Mouse (Mus musculus): ENCODE data around the gene Arhgap24. TPM values are rescaled to one million over a fixed set of nuclear protein-coding genes. Genes with fewer than 3 reads are reported as not detected.

Gene Arhgap24
- total RNA-seq, 1 experiment from 2014 or later = 0.50 TPM

DNA sequence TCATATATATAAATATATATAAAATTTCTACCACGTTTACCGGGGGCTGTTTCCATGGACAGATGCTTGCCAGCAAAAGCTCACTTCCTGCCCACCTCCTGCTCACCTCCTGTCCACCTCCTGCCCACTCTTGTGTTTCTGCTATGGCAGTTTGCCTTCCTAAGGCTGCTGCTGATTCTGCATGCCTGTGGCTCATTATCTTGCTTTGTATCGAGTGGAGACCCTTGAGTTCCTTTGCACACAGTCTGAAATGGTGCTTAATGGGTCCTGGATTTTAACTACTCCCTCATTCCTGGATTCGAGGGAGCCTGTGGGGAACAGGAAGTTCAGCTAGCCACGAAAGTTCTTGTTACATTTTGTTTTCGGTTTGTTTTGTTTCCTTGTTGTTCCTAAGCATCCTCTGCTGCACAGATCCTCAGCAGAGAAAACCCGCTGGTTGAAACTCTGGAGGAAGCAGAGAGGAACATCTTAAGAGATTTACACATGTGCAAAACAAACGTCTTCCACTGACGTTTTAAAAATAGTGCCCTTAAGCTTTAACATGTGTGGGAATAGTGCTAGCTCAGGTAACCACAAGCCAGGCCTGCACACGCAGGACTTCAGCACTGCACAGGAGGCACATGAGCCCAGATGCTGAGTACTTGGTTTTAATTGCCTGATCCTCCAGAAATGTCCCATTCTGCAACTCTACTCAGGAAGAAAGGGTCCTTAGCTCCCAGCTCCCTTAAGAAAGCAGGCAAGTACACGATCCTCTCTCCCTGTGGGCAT is 69.9 kb downstream of the Arhgap24 start:
- peak; percentile 42 to 53; a peak in 2 of 4 replicates for ATAC-seq (replicated peaks in 1 of 2; ENCODE audit: insufficient read depth in 1 of 2, low FRiP score in 2 of 2, low TSS enrichment in 1 of 2, low read depth in 1 of 2, poor library complexity in 2 of 2, severe bottlenecking in 2 of 2)

DNA sequence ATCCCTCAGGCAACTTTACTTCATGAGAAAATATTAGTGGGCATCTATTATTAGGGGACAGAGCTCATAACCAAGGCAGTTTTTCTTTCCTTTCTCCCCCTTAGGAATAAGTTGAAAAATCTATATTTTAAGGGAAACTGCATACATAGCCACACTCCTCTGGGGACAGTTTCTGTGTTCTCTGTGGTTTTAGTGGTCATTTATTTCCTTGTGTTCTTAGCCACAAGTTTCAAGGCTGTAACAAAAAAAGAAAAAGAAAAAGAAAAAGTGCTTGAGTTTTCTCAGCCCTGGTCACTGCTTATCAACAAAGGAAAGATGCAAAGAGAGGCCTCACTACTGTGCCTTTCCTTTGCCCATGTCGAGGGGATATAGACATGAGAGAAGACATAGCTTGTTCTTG is 71.3 kb downstream of the Arhgap24 start:
- no peak for ATAC-seq (replicated peaks in 1 of 2; ENCODE audit: insufficient read depth in 1 of 2, low FRiP score in 2 of 2, low TSS enrichment in 1 of 2, low read depth in 1 of 2, poor library complexity in 2 of 2, severe bottlenecking in 2 of 2)

GRCm38 (mm10) chr5:102555958-102556357 is 74.8 kb downstream of the Arhgap24 start:
- ATAC-seq (replicated peaks in 1 of 2; ENCODE audit: insufficient read depth in 1 of 2, low FRiP score in 2 of 2, low TSS enrichment in 1 of 2, low read depth in 1 of 2, poor library complexity in 2 of 2, severe bottlenecking in 2 of 2) = no peak

DNA sequence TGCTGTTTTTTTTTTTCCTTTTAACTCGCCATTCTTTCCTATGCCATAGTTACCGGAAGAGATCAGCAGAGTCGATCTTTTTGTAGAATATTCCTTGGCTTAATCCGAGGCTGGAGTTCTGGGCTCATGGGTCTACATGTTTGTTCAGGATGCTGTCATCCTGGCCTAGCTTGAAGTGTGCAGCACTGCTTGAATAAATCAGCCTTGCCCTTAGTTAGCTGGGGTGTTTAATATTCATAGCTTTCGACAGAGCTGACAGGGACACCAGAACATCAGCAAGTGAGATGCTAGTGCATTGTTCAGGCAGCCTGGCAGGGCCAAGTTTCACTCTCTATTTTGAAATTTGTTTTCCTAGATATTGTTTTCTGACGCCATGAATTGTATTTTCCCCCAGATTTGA is 79.1 kb downstream of the Arhgap24 start:
- no peak for ATAC-seq (replicated peaks in 1 of 2; ENCODE audit: insufficient read depth in 1 of 2, low FRiP score in 2 of 2, low TSS enrichment in 1 of 2, low read depth in 1 of 2, poor library complexity in 2 of 2, severe bottlenecking in 2 of 2)

- ATAC-seq (replicated peaks in 1 of 2; ENCODE audit: insufficient read depth in 1 of 2, low FRiP score in 2 of 2, low TSS enrichment in 1 of 2, low read depth in 1 of 2, poor library complexity in 2 of 2, severe bottlenecking in 2 of 2) = no peak
Observed at GRCm38 (mm10) chr5:102563971-102564370, 82.8 kb downstream of the Arhgap24 start.

DNA sequence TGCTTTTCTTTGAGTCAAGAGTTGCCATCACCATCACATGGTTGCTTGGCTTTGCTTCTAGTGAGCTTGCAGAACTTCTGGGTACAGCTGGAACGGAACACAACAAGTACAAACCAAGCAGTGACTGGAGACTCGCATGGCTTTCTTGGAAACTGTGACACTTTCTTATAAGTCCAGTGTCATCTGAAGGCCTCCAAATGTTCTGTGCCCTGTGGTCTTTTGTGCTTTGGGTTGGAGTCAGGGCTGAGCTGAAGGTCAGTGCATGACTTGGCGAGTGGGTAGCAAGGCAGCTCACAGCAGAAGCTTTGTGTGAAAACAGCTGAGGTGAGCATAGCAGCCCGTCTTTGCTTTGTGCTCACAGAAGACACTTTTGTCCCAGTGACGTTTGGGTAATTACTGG is 87.6 kb downstream of the Arhgap24 start:
- no peak for ATAC-seq (replicated peaks in 1 of 2; ENCODE audit: insufficient read depth in 1 of 2, low FRiP score in 2 of 2, low TSS enrichment in 1 of 2, low read depth in 1 of 2, poor library complexity in 2 of 2, severe bottlenecking in 2 of 2)

DNA sequence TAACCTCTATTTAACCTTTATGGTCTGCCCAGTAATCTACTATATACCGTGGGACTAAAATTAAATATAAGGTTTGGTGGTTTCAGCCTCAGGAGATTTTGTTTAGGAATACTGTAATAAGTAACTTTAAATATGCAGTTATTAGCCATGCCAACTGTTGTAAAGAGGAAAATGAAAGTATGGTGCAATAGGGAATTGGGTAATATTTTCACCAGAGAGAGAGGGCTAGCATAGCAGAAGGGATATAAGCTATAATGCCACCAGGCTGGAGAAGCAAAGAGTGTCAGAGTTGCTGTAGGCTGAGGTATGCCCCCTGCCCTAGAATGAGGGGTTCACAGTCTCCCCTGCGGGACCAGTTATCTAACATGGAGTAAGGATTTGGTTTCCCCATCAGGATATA is 90.3 kb downstream of the Arhgap24 start:
- no peak for ATAC-seq (replicated peaks in 1 of 2; ENCODE audit: insufficient read depth in 1 of 2, low FRiP score in 2 of 2, low TSS enrichment in 1 of 2, low read depth in 1 of 2, poor library complexity in 2 of 2, severe bottlenecking in 2 of 2)

DNA sequence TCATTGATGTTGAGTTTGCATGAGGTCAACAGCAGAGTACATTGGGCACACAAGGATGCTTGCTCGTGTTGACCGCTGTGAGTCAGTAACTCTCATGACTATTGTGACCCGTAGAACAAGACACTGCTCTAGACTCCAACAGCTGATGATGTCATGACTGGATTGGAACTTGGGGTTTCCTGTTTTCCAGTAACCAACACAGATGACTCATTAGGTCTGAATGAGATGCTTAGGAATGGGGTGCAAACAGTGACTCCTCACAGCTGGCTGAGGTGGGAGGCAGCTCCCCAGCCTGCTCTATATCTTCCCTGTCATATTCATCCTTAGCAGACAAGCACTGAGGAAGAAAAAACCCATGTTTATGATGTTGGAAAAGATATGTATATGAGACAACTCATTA is 95.6 kb downstream of the Arhgap24 start:
- no peak for ATAC-seq (replicated peaks in 1 of 2; ENCODE audit: insufficient read depth in 1 of 2, low FRiP score in 2 of 2, low TSS enrichment in 1 of 2, low read depth in 1 of 2, poor library complexity in 2 of 2, severe bottlenecking in 2 of 2)

GRCm38 (mm10) chr5:102577729-102578128 is 96.5 kb downstream of the Arhgap24 start:
- ATAC-seq (replicated peaks in 1 of 2; ENCODE audit: insufficient read depth in 1 of 2, low FRiP score in 2 of 2, low TSS enrichment in 1 of 2, low read depth in 1 of 2, poor library complexity in 2 of 2, severe bottlenecking in 2 of 2) = no peak

- ATAC-seq (replicated peaks in 1 of 2; ENCODE audit: insufficient read depth in 1 of 2, low FRiP score in 2 of 2, low TSS enrichment in 1 of 2, low read depth in 1 of 2, poor library complexity in 2 of 2, severe bottlenecking in 2 of 2) = no peak
Observed at GRCm38 (mm10) chr5:102578431-102578830, 97.2 kb downstream of the Arhgap24 start.

DNA sequence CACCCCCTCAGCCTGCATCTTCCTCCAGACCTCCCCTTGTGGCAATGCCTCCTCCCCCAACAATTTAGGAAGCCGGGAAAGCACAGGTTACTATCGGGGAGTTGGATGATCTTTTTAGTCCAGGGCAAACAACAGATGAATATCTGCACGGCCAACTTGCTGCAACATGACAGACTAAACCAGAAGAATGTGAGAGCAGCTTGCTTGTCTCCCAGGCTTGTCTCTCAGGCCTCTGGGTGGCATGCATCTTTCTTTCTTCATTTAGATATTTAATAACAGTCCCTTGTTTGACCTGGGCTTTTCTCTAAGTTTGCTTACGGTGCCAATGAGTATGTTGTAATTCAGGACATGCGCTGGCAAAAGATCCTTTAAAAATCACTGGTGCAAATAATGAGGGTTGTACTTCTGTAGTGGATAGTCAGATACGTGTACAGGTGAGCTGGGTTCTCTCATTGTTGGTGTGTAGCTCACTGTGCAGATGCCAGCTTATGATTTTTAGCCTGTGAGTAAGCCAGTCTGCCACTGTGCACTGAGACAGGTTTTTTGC is 101.7 kb downstream of the Arhgap24 start:
- ATAC-seq (replicated peaks in 1 of 2; ENCODE audit: insufficient read depth in 1 of 2, low FRiP score in 2 of 2, low TSS enrichment in 1 of 2, low read depth in 1 of 2, poor library complexity in 2 of 2, severe bottlenecking in 2 of 2) = no peak

GRCm38 (mm10) chr5:102591422-102591821 is 110.2 kb downstream of the Arhgap24 start:
- ATAC-seq (replicated peaks in 1 of 2; ENCODE audit: insufficient read depth in 1 of 2, low FRiP score in 2 of 2, low TSS enrichment in 1 of 2, low read depth in 1 of 2, poor library complexity in 2 of 2, severe bottlenecking in 2 of 2) = no peak

DNA sequence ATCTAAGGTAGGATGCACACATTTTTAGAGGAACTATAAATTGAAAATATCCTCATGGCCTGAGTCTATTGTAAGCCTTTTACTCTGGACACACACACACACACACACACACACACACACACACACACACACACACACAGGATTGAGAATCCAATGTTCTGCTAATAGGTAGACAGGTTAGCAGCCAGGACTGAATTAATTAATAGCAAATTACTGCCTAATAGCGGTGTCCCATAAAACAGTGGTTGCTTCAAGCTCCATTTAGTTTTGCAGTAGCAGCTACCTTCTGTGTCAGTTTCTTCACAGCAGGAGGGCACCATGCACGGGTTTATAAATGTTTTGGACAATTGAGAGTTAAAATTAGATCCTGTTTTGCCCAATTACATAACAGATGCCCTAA is 111.9 kb downstream of the Arhgap24 start:
- no peak for ATAC-seq (replicated peaks in 1 of 2; ENCODE audit: insufficient read depth in 1 of 2, low FRiP score in 2 of 2, low TSS enrichment in 1 of 2, low read depth in 1 of 2, poor library complexity in 2 of 2, severe bottlenecking in 2 of 2)

DNA sequence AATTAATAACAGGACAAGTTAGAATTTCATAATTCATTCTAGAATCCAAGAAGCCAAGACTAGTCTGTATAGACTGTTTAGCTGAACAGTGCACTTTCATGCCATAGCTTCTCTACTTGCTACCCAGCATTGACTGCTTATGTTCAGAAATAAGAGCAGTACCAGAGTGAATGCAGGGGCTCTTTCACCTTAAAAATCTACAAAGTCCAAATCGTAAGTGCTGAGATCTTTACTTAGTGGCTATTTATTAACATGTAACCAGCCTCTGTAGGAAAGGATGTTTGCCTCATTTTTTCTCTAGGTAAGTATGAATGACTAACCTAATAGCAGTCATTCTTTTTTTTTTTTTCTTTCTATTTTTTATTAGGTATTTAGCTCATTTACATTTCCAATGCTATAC is 117.9 kb downstream of the Arhgap24 start:
- ATAC-seq (replicated peaks in 1 of 2; ENCODE audit: insufficient read depth in 1 of 2, low FRiP score in 2 of 2, low TSS enrichment in 1 of 2, low read depth in 1 of 2, poor library complexity in 2 of 2, severe bottlenecking in 2 of 2) = no peak

GRCm38 (mm10) chr5:102613571-102613970 is 132.4 kb downstream of the Arhgap24 start:
- no peak for ATAC-seq (replicated peaks in 1 of 2; ENCODE audit: insufficient read depth in 1 of 2, low FRiP score in 2 of 2, low TSS enrichment in 1 of 2, low read depth in 1 of 2, poor library complexity in 2 of 2, severe bottlenecking in 2 of 2)

DNA sequence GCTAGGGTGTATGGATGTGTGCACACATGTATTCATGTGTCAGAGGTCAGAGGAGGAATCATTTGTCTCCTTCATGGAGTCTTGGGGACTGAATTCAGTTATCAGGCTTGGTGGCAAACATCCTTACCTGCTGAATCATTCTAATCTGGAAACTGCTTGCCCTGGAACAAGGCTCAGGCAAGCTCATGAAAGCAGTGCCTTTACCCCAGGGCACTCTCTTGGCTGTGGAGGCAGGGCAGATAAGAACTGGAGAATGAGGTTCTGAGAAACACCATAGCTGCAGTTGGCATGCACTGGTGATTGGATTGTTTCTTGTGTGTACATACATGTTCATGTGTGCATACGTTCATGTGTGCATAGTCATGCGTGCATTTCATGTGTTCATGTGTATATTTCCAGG is 132.9 kb downstream of the Arhgap24 start:
- ATAC-seq (replicated peaks in 1 of 2; ENCODE audit: insufficient read depth in 1 of 2, low FRiP score in 2 of 2, low TSS enrichment in 1 of 2, low read depth in 1 of 2, poor library complexity in 2 of 2, severe bottlenecking in 2 of 2) = no peak

DNA sequence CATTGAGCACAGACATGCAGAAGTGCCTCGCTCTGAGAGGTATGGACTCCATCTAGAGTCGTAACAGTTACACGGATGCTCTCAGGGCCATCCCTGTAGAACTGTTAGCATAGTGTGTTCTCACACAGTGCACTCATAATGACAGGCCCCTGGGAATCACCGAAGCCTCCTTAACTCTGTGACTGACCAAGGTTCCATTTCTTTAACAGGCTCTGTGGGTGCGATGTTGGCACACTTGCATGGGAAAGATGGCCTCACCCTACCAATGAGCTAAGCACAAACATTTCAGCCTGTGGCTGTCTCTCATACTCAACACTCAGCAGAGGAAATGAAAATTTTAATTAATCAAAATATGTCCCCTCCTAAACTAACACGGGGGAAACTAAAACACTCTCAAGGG is 134.1 kb downstream of the Arhgap24 start:
- ATAC-seq (replicated peaks in 1 of 2; ENCODE audit: insufficient read depth in 1 of 2, low FRiP score in 2 of 2, low TSS enrichment in 1 of 2, low read depth in 1 of 2, poor library complexity in 2 of 2, severe bottlenecking in 2 of 2) = no peak

- ATAC-seq (replicated peaks in 1 of 2; ENCODE audit: insufficient read depth in 1 of 2, low FRiP score in 2 of 2, low TSS enrichment in 1 of 2, low read depth in 1 of 2, poor library complexity in 2 of 2, severe bottlenecking in 2 of 2) = no peak
Observed at GRCm38 (mm10) chr5:102621036-102621435, 139.8 kb downstream of the Arhgap24 start.

DNA sequence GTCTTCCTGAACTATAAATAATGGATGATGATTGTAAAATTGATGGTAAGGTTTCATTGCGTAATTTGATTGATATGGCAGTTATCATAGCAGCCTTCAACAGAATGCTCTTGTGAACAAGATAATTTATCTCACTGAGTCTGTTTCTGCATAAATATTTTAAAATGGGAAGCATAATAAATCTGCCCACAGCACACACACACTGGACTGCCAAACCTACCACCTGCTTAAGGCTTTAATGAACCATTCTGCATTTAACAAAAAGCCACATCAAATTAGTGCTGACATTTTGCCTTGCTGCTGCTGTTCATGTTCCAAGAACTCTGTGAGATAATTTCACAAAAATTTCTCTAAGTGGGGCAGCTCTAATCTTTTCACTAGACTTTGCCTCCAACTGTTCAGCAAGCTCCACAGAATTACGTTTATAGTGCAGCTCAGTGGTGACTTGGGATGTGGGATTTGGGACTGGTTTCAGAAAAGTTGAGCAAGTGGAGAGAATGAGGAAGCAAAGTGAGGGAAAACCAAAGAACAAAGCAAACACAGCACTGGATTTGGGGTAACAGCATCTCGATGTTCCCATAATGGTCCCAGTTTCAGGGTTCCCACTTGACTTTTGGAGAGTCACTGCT is 142.7 kb downstream of the Arhgap24 start:
- ATAC-seq (replicated peaks in 1 of 2; ENCODE audit: insufficient read depth in 1 of 2, low FRiP score in 2 of 2, low TSS enrichment in 1 of 2, low read depth in 1 of 2, poor library complexity in 2 of 2, severe bottlenecking in 2 of 2) = no peak
